Mouse (Mus musculus): ENCODE measurements around the gene Lrrk2. TPM values are rescaled to one million over a fixed set of nuclear protein-coding genes. Genes with fewer than 3 reads are reported as not detected.

Gene Lrrk2
- polyA plus RNA-seq, 1 experiment from 2014 or later = 4.7 TPM

DNA sequence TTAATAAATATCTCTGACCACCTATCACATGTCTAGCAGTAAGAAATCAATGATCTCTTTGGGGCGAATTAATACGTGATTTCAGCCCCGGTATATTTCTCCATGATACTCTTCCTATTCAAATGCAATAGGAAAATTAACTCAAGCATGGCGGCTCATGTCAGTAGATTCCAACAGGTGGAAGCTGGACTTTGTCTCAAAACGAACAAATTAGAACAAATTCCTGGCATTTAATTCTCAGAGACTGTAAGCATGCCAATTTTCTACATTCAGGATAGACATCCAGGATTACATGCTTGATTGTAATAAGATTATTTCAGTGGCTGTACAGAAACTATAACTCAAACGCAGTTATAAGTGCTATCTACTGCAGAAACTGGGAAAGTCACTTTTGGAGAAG lies 7.4 kb upstream of the Lrrk2 start:
- no peaks in the 10 kb centered on the region for H3K27me3 ChIP-seq (ENCODE audit: control insufficient read depth, insufficient read depth, low read length)
- WGBS = 92% methylated on average over 6 of the region's 6 CpGs
- no peak for DNase-seq (ENCODE audit: low spot score)

DNA sequence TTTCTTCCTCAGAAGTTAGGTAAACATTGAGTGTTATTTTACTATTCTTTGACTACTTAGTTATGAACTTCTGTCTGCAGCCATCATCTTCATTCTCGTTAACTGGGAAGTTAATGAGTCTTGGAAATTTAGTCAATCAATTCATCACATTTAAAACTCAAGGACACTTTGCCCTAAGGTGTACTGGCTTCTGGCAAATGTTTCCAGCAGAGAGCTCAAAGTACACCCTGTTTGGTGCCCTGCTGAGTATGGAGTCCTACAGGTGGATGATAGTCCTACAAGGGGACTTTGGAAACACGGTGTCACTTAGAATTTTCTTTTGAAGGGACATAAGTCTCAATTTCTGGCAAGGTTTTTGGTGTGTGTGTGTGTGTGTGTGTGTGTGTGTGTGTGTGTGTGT lies 1.8 kb upstream of the Lrrk2 start:
- Histone ChIP-seq H3K4me3 (ENCODE audit: low read depth, low read length) (no peak overlapping the region), H3K36me3 (ENCODE audit: control insufficient read depth, insufficient read depth, low read length) (no peaks in the 10 kb centered on the region), H3K4me1 (replicated peaks; ENCODE audit: control insufficient read depth, insufficient read depth, low read length) (0 out of 2 replicates have a peak, but pooled peaks cover 2% of the 10 kb centered on the region), H3K9me3 (ENCODE audit: control insufficient read depth, low read length) (no peaks in the 10 kb centered on the region), H3K4me2 (replicated peaks; ENCODE audit: low read depth, low read length) (no peak overlapping the region), H3K27ac (ENCODE audit: low read depth, low read length) (no peak overlapping the region), H3K9ac (ENCODE audit: low read depth, low read length) (no peak overlapping the region), H3K27me3 (ENCODE audit: control insufficient read depth, insufficient read depth, low read length) (no peaks in the 10 kb centered on the region)
- 94% methylated on average over 2 of the region's 2 CpGs for WGBS
- no peak for DNase-seq (ENCODE audit: low spot score)
- no peak for ATAC-seq (ENCODE audit: low FRiP score)

More for the DNA sequence above, 7.4 kb upstream of the Lrrk2 start:
- Histone ChIP-seq H3K9me3 (ENCODE audit: control insufficient read depth, low read length) (no peaks in the 10 kb centered on the region), H3K4me3 (ENCODE audit: low read depth, low read length) (no peak overlapping the region), H3K4me1 (replicated peaks; ENCODE audit: control insufficient read depth, insufficient read depth, low read length) (no peaks in the 10 kb centered on the region), H3K4me2 (replicated peaks; ENCODE audit: low read depth, low read length) (no peak overlapping the region), H3K27ac (ENCODE audit: low read depth, low read length) (no peak overlapping the region), H3K9ac (ENCODE audit: low read depth, low read length) (no peak overlapping the region), H3K36me3 (ENCODE audit: control insufficient read depth, insufficient read depth, low read length) (no peaks in the 10 kb centered on the region)
- ATAC-seq (ENCODE audit: low FRiP score) = no peak

DNA sequence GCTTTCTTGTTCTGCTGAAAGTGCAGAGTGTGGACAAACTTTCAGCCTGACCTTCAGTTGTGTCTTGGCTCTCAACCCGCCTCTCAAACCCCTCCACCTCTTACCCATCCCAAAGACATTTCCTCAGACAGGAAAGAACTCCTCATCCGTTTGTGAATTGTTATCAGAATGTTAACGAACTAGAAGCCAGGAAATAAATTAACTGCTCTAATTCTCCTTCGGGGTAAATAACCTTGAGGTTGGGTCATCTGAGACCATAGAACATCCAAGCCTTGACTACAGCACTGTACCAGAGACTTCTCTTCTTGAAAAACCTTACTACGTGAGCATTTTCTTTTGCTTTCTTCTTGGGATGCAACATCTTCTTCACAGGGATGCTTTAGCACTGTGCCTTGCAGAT lies 988 bp upstream of the Lrrk2 start:
- no peak for DNase-seq (ENCODE audit: low spot score)

DNA sequence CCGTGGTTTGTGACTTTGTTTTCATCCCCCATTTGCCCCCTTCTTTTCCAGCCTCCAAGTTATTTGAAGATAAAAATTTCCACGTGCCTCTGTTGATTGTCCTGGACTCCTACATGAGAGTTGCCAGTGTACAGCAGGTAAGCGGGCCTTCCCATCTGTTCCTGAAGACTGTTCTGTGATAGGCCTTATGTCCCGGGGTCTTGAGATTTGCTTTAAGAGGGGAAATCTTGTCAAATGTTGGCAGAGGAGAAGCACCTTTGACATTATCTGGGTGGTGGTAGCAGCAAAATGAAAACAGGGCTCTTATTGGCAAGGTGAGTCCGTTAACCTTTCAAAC lies 562 bp downstream of the Lrrk2 start:
- Histone ChIP-seq H3K4me1 (replicated peaks; ENCODE audit: control insufficient read depth, insufficient read depth, low read length) (0 out of 2 replicates have a peak, but pooled peaks cover 2% of the 10 kb centered on the region), H3K27ac (ENCODE audit: low read depth, low read length) (no peak overlapping the region), H3K27me3 (ENCODE audit: control insufficient read depth, insufficient read depth, low read length) (no peaks in the 10 kb centered on the region), H3K9ac (ENCODE audit: low read depth, low read length) (peak overlapping the region; percentile 57), H3K9me3 (ENCODE audit: control insufficient read depth, low read length) (no peaks in the 10 kb centered on the region), H3K4me3 (ENCODE audit: low read depth, low read length) (peak overlapping the region; percentile 42), H3K4me2 (replicated peaks; ENCODE audit: low read depth, low read length) (peak overlapping the region; percentile 61), H3K36me3 (ENCODE audit: control insufficient read depth, insufficient read depth, low read length) (no peaks in the 10 kb centered on the region)
- 47% methylated on average over 5 of the region's 5 CpGs for WGBS
- no peak for DNase-seq (ENCODE audit: low spot score)
- ATAC-seq (ENCODE audit: low FRiP score) = no peak

More for the DNA sequence above, 988 bp upstream of the Lrrk2 start:
- Histone ChIP-seq H3K4me1 (replicated peaks; ENCODE audit: control insufficient read depth, insufficient read depth, low read length) (0 out of 2 replicates have a peak, but pooled peaks cover 2% of the 10 kb centered on the region), H3K36me3 (ENCODE audit: control insufficient read depth, insufficient read depth, low read length) (no peaks in the 10 kb centered on the region), H3K27ac (ENCODE audit: low read depth, low read length) (no peak overlapping the region), H3K4me2 (replicated peaks; ENCODE audit: low read depth, low read length) (no peak overlapping the region), H3K4me3 (ENCODE audit: low read depth, low read length) (no peak overlapping the region), H3K9ac (ENCODE audit: low read depth, low read length) (no peak overlapping the region), H3K27me3 (ENCODE audit: control insufficient read depth, insufficient read depth, low read length) (no peaks in the 10 kb centered on the region), H3K9me3 (ENCODE audit: control insufficient read depth, low read length) (no peaks in the 10 kb centered on the region)
- WGBS = 86% methylated on average over 5 of the region's 5 CpGs
- no peak for ATAC-seq (ENCODE audit: low FRiP score)

DNA sequence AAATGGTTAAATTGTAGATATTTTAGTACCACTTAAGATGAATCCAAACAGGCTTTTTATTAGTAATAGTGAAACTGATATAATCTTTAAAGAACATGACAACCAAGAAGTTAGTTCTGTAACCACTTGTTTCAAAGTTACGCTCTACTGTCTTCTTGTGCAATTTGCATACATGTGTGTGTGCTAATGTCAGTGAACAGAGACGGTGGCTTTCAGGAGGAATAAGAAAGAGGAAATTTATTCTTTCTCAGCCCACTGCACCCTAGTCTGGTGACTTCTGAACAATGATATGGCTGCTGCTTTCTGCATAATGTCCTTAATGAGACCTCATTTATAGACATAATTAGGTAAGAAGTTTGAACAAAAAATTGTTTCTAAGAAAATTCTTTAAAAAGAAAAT lies 7.1 kb downstream of the Lrrk2 start:
- Histone ChIP-seq H3K4me2 (replicated peaks; ENCODE audit: low read depth, low read length) (no peak overlapping the region), H3K4me1 (replicated peaks; ENCODE audit: control insufficient read depth, insufficient read depth, low read length) (no peaks in the 10 kb centered on the region), H3K4me3 (ENCODE audit: low read depth, low read length) (no peak overlapping the region), H3K27me3 (ENCODE audit: control insufficient read depth, insufficient read depth, low read length) (no peaks in the 10 kb centered on the region), H3K36me3 (ENCODE audit: control insufficient read depth, insufficient read depth, low read length) (no peaks in the 10 kb centered on the region), H3K9me3 (ENCODE audit: control insufficient read depth, low read length) (no peaks in the 10 kb centered on the region), H3K9ac (ENCODE audit: low read depth, low read length) (no peak overlapping the region), H3K27ac (ENCODE audit: low read depth, low read length) (no peak overlapping the region)
- ATAC-seq (ENCODE audit: low FRiP score) (no peak), DNase-seq (ENCODE audit: low spot score) (no peak)
- 84% methylated on average over 2 of the region's 2 CpGs for WGBS

DNA sequence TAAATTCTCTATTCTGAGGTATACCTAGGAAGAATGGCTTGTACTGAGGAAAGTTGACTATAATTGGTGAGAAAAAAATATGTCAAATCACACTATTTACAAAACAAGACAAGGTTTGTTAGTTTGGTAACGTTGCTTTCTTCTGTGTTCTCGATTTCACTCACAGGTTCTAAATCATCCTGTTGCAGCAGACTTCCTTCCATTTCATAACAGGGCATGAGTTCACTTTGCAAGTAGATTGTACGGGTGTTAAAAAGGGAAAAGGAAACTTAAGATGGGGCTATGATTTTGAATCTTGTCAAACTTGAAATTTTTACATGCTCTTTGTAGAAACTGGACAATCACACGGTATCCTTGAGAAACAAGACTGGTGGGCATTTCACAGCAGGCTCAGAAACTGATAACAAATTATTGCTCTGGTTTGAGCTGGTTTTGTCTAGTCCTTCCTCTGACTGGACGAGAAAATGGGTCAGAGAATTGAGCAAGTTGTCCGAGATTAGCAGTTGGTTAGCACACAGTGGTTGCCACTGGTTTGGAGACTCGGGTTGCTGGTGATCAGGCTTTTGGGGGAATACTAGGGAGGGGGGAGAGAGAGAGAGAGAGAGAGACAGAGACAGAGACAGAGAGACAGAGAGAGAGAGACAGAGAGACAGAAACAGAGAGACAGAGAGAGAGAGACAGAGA lies 13.0 kb downstream of the Lrrk2 start:
- Histone ChIP-seq H3K27ac (ENCODE audit: low read depth, low read length) (no peak overlapping the region), H3K36me3 (ENCODE audit: control insufficient read depth, insufficient read depth, low read length) (no peaks in the 10 kb centered on the region), H3K27me3 (ENCODE audit: control insufficient read depth, insufficient read depth, low read length) (no peaks in the 10 kb centered on the region), H3K4me1 (replicated peaks; ENCODE audit: control insufficient read depth, insufficient read depth, low read length) (no peaks in the 10 kb centered on the region), H3K4me2 (replicated peaks; ENCODE audit: low read depth, low read length) (no peak overlapping the region), H3K9ac (ENCODE audit: low read depth, low read length) (no peak overlapping the region), H3K4me3 (ENCODE audit: low read depth, low read length) (no peak overlapping the region), H3K9me3 (ENCODE audit: control insufficient read depth, low read length) (no peaks in the 10 kb centered on the region)
- ATAC-seq (ENCODE audit: low FRiP score) (no peak), DNase-seq (ENCODE audit: low spot score) (no peak)
- 89% methylated on average over 7 of the region's 7 CpGs for WGBS

DNA sequence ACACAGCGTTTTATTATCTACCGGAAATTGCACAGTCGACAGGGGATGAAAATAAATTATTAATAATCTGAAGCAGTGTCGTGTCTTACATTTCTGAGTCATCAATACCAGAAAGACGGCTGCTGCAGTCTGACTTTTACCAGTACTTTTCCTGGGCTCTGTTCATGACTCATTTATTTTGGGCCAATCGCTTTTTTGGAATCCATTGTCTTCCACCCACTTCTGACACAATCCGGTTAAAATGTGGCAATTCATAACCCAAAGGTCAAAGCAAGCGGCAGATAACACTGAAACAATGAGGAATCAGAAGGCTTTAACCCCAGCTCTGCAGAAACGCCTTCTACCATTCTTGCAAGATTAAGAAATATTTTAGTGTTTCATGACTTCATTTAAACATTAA lies 17.7 kb downstream of the Lrrk2 start:
- H3K36me3 ChIP-seq (ENCODE audit: control insufficient read depth, insufficient read depth, low read length) = no peaks in the 10 kb centered on the region
- 89% methylated on average over 9 of the region's 9 CpGs for WGBS
- no peaks in the 10 kb centered on the region for H3K9me3 ChIP-seq (ENCODE audit: control insufficient read depth, low read length)
- no peaks in the 10 kb centered on the region for H3K4me1 ChIP-seq (replicated peaks; ENCODE audit: control insufficient read depth, insufficient read depth, low read length)
- no peaks in the 10 kb centered on the region for H3K27me3 ChIP-seq (ENCODE audit: control insufficient read depth, insufficient read depth, low read length)
- DNase-seq (ENCODE audit: low spot score) = no peak
- H3K4me2 ChIP-seq (replicated peaks; ENCODE audit: low read depth, low read length) = no peak overlapping the region
- no peak overlapping the region for H3K9ac ChIP-seq (ENCODE audit: low read depth, low read length)
- no peak overlapping the region for H3K27ac ChIP-seq (ENCODE audit: low read depth, low read length)
- ATAC-seq (ENCODE audit: low FRiP score) = no peak
- H3K4me3 ChIP-seq (ENCODE audit: low read depth, low read length) = no peak overlapping the region

DNA sequence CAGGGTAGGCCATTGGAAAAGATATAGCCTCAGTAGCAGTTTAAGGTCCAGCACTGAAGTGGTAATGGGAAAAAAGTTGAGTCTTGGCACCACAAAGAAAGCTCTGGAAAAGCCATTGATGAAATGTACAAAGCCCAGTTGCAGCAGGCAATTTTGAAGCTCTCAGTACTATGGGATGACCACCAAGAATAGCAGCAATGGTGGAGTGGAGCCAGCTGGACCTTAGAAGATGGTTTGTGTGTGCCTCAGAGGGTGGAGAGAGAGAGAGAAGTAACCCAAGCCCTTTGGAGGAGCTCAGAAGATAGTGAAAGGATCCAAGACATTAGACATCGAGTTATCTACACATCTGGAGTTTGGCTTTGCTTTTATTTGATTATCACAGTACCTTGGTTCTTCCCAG lies 20.1 kb downstream of the Lrrk2 start:
- Histone ChIP-seq H3K4me2 (replicated peaks; ENCODE audit: low read depth, low read length) (no peak overlapping the region), H3K9me3 (ENCODE audit: control insufficient read depth, low read length) (no peaks in the 10 kb centered on the region), H3K4me3 (ENCODE audit: low read depth, low read length) (no peak overlapping the region), H3K4me1 (replicated peaks; ENCODE audit: control insufficient read depth, insufficient read depth, low read length) (no peaks in the 10 kb centered on the region), H3K27ac (ENCODE audit: low read depth, low read length) (no peak overlapping the region), H3K9ac (ENCODE audit: low read depth, low read length) (no peak overlapping the region), H3K27me3 (ENCODE audit: control insufficient read depth, insufficient read depth, low read length) (no peaks in the 10 kb centered on the region), H3K36me3 (ENCODE audit: control insufficient read depth, insufficient read depth, low read length) (no peaks in the 10 kb centered on the region)
- ATAC-seq (ENCODE audit: low FRiP score) = no peak
- 69% methylated on average over 1 of the region's 1 CpGs for WGBS
- no peak for DNase-seq (ENCODE audit: low spot score)

DNA sequence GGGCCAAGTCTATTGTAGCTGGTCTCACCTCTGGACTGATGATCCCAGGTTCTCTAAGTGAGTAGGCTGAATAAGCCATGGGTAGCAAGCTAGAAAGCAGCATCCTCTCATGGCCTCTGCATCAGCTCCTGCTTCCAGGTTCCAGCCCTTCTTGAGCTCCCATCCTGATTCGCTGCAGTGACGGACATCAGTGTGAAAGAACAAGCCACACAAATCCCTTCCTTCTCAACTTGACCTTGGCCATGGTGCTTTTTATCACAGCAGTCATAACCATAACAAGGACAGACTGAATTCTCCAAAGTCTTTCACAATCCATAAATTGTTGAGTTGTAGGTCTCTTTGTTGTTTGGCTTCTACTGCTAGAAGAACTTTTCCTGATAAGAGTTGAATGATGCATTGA lies 20.9 kb downstream of the Lrrk2 start:
- Histone ChIP-seq H3K36me3 (ENCODE audit: control insufficient read depth, insufficient read depth, low read length) (no peaks in the 10 kb centered on the region), H3K4me1 (replicated peaks; ENCODE audit: control insufficient read depth, insufficient read depth, low read length) (no peaks in the 10 kb centered on the region), H3K4me3 (ENCODE audit: low read depth, low read length) (no peak overlapping the region), H3K9me3 (ENCODE audit: control insufficient read depth, low read length) (no peaks in the 10 kb centered on the region), H3K27ac (ENCODE audit: low read depth, low read length) (no peak overlapping the region), H3K4me2 (replicated peaks; ENCODE audit: low read depth, low read length) (no peak overlapping the region), H3K9ac (ENCODE audit: low read depth, low read length) (no peak overlapping the region), H3K27me3 (ENCODE audit: control insufficient read depth, insufficient read depth, low read length) (no peaks in the 10 kb centered on the region)
- WGBS = 94% methylated on average over 2 of the region's 2 CpGs
- DNase-seq (ENCODE audit: low spot score) (no peak), ATAC-seq (ENCODE audit: low FRiP score) (no peak)

Measured in hindbrain, embryonic 11.5 days (tissue).